Mouse (Mus musculus) cerebellum, postnatal 14 days (tissue): ENCODE measurements at regions not wholly inside any gene's neighbourhood (a gene's known extent, or its start where the extent isn't known, plus 50 kb on each side); places are given as distances from the start of the nearest gene placed in this dataset.

Experiments used
- DNase-seq, 2 experiments: peaks; one replicate each; pipeline ENCODE4 v3.0.0; 2021; ENCODE audit warnings: mixed read lengths in 2 of 2

GRCm38 (mm10) chr6:127391258-127392011 is 55.2 kb upstream of the Parp11 start:
- no peak for DNase-seq

- DNase-seq: no peak
These were observed 54.4 kb upstream of the Parp11 start for GRCm38 (mm10) chr6:127392012-127392798.

GRCm38 (mm10) chr6:127392799-127393172 is 53.9 kb upstream of the Parp11 start:
- no peak for DNase-seq

GRCm38 (mm10) chr6:127393907-127394600 is 52.6 kb upstream of the Parp11 start:
- DNase-seq: no peak
